Mouse (Mus musculus) testis, adult 2 months (tissue): ENCODE measurements around the gene Zfp518b.

Experiments
- CTCF ChIP-seq: fragments of 200-500 bp; IDR thresholded peaks from 2 replicates; pipeline ENCODE4 v1.5.1; 2012; ENCODE audit warnings: low read depth, mild to moderate bottlenecking, inconsistent platforms, low read length, moderate library complexity; ENCODE audit not compliant: control insufficient read depth, insufficient read depth, insufficient replicate concordance
- POLR2A ChIP-seq: fragments of 200-500 bp; IDR thresholded peaks from 2 replicates; pipeline ENCODE4 v1.6.1; 2012; ENCODE audit warnings: low read depth, mild to moderate bottlenecking, inconsistent platforms, low read length, moderate library complexity; ENCODE audit not compliant: control insufficient read depth

- TF ChIP-seq POLR2A (no peak), CTCF (no peak)
These were observed 50.1 kb downstream of the Zfp518b start for GRCm38 (mm10) chr5:38634321-38635164.
